Mouse (Mus musculus): ENCODE measurements around the gene Atf6b. TPM values are rescaled to one million over a fixed set of nuclear protein-coding genes. Genes with fewer than 3 reads are reported as not detected.

The Atf6b gene
- total and polyA plus RNA-seq, 3 experiments: 18.9 to 59.6 (median 34.3) TPM

GRCm38 (mm10) chr17:34629796-34630603, 16.9 kb upstream of the Atf6b start:
- TF ChIP-seq POLR2A (IDR thresholded peaks at IDR 0.05; ENCODE audit: low read depth, low read length) (no peak), MAFK (IDR thresholded peaks at IDR 0.05; ENCODE audit: insufficient replicate concordance, low read length) (no peak), E2F4 (IDR thresholded peaks at IDR 0.05; ENCODE audit: insufficient replicate concordance, low read depth, low read length) (no peak), CHD1 (IDR thresholded peaks at IDR 0.05; ENCODE audit: low read depth, low read length) (no peak), JUND (conservative IDR thresholded peaks at IDR 0.05; ENCODE audit: low read depth, low read length) (no peak), ELF1 (IDR thresholded peaks at IDR 0.05; ENCODE audit: low read depth, low read length) (no peak), MAZ (IDR thresholded peaks at IDR 0.05; ENCODE audit: low read depth, low read length) (no peak), SMC3 (IDR thresholded peaks at IDR 0.05; ENCODE audit: low read depth, low read length) (no peak), MYC (IDR thresholded peaks at IDR 0.05; ENCODE audit: low read depth, low read length) (no peak), ZC3H11A (IDR thresholded peaks at IDR 0.05; ENCODE audit: low read depth, low read length) (no peak), PAX5 (IDR thresholded peaks at IDR 0.05; ENCODE audit: low read length) (no peak)
- H3K4me2 ChIP-seq (ENCODE audit: insufficient read depth, low read depth, poor library complexity, severe bottlenecking): no peak overlapping the region
- DNase-seq (ENCODE audit: extremely low read depth): no peak
- in situ Hi-C loops (cut with MboI; ENCODE audit: low pct_ligation_motif_present, low pct_unique_long_range_greater_than_20kb, low sequenced_read_pairs) (no loop called here), dilution Hi-C loops (cut with MboI; ENCODE audit: extremely low pct_ligation_motif_present, extremely low pct_unique_long_range_greater_than_20kb, low sequenced_read_pairs) (no loop called here)
- H3K9me3 ChIP-seq (replicated peaks; ENCODE audit: low read length): peaks cover 2% of the 10 kb centered on the region
- no peak overlapping the region for H3K4me3 ChIP-seq (replicated peaks in 1 of 3; ENCODE audit: low read depth in 2 of 3, low read length in 2 of 3, poor library complexity in 1 of 3)
- H3K4me1 ChIP-seq (ENCODE audit: control insufficient read depth in 1 of 2, insufficient read depth in 2 of 2): peaks cover 2 to 3% of the 10 kb centered on the region in 2 experiments; a peak in 2 of 4 replicates
- H3K9ac ChIP-seq (ENCODE audit: insufficient read depth, low read depth): no peak overlapping the region
- no peaks in the 10 kb centered on the region for H3K79me2 ChIP-seq (replicated peaks; ENCODE audit: control insufficient read depth, extremely low read depth, insufficient read depth, poor library complexity, severe bottlenecking)
- H3K27ac ChIP-seq (ENCODE audit: insufficient read depth, low read depth): no peak overlapping the region
- H3K36me3 ChIP-seq (replicated peaks in 1 of 2; ENCODE audit: control insufficient read depth in 1 of 2, insufficient read depth in 1 of 2, low read length in 1 of 2): no peaks in the 10 kb centered on the region
- peaks cover 67% of the 10 kb centered on the region for H3K27me3 ChIP-seq (replicated peaks)

GRCm38 (mm10) chr17:34630761-34631301, 16.1 kb upstream of the Atf6b start:
- no peak for DNase-seq (ENCODE audit: extremely low read depth)
- H3K4me3 ChIP-seq (replicated peaks in 1 of 3; ENCODE audit: low read depth in 2 of 3, low read length in 2 of 3, poor library complexity in 1 of 3): no peak overlapping the region
- H3K9ac ChIP-seq (ENCODE audit: insufficient read depth, low read depth): no peak overlapping the region
- peaks cover 2 to 3% of the 10 kb centered on the region in 2 experiments; a peak in 2 of 4 replicates for H3K4me1 ChIP-seq (ENCODE audit: control insufficient read depth in 1 of 2, insufficient read depth in 2 of 2)
- no peaks in the 10 kb centered on the region for H3K36me3 ChIP-seq (replicated peaks in 1 of 2; ENCODE audit: control insufficient read depth in 1 of 2, insufficient read depth in 1 of 2, low read length in 1 of 2)
- H3K27me3 ChIP-seq (replicated peaks): peaks cover 72% of the 10 kb centered on the region
- no peaks in the 10 kb centered on the region for H3K79me2 ChIP-seq (replicated peaks; ENCODE audit: control insufficient read depth, extremely low read depth, insufficient read depth, poor library complexity, severe bottlenecking)
- H3K4me2 ChIP-seq (ENCODE audit: insufficient read depth, low read depth, poor library complexity, severe bottlenecking): no peak overlapping the region
- in situ Hi-C loops (cut with MboI; ENCODE audit: low pct_ligation_motif_present, low pct_unique_long_range_greater_than_20kb, low sequenced_read_pairs) (no loop called here), dilution Hi-C loops (cut with MboI; ENCODE audit: extremely low pct_ligation_motif_present, extremely low pct_unique_long_range_greater_than_20kb, low sequenced_read_pairs) (no loop called here)
- peaks cover 2% of the 10 kb centered on the region for H3K9me3 ChIP-seq (replicated peaks; ENCODE audit: low read length)
- TF ChIP-seq POLR2A (IDR thresholded peaks at IDR 0.05; ENCODE audit: low read depth, low read length) (no peak), ZMIZ1 (IDR thresholded peaks at IDR 0.05; ENCODE audit: low read depth, low read length) (no peak), E2F4 (IDR thresholded peaks at IDR 0.05; ENCODE audit: insufficient replicate concordance, low read depth, low read length) (no peak)
- H3K27ac ChIP-seq (ENCODE audit: insufficient read depth, low read depth): no peak overlapping the region

Data from CH12.LX (cell line).